Mouse (Mus musculus) hindlimb bud, embryonic 11.5 days (tissue): ENCODE data around the gene Pip4k2c.
"Not testable (repeated sequence)": the region's sequence is repeated elsewhere in the genome, so short reads cannot be mapped to it uniquely, and the experiment has no call there.

Experiments used
- DNase-seq: peaks from one replicate; pipeline ENCODE4 v3.0.0-alpha.2; 2012; ENCODE audit warnings: low read depth, low spot score; ENCODE audit errors: extremely low spot score

The Pip4k2c gene

GRCm38 (mm10) chr10:127209928-127210570 lies 1.3 kb downstream of the Pip4k2c start:
- no peak for DNase-seq

GRCm38 (mm10) chr10:127208921-127209320 lies 2.5 kb downstream of the Pip4k2c start:
- DNase-seq = no peak

GRCm38 (mm10) chr10:127205373-127205772 lies 6.0 kb downstream of the Pip4k2c start:
- no peak for DNase-seq

- DNase-seq = no peak
Observed at GRCm38 (mm10) chr10:127204589-127204988, 6.8 kb downstream of the Pip4k2c start.

- no peak for DNase-seq
Observed at GRCm38 (mm10) chr10:127203106-127203505, 8.3 kb downstream of the Pip4k2c start.

GRCm38 (mm10) chr10:127200279-127200678 lies 11.1 kb downstream of the Pip4k2c start:
- DNase-seq = no peak

GRCm38 (mm10) chr10:127199474-127199873 lies 11.9 kb downstream of the Pip4k2c start:
- DNase-seq = no peak

GRCm38 (mm10) chr10:127199068-127199467 lies 12.3 kb downstream of the Pip4k2c start:
- no peak for DNase-seq

- no peak for DNase-seq
Observed at GRCm38 (mm10) chr10:127198492-127198891, 12.9 kb downstream of the Pip4k2c start.

- no peak for DNase-seq
Observed at GRCm38 (mm10) chr10:127197505-127198110, 13.8 kb downstream of the Pip4k2c start.

GRCm38 (mm10) chr10:127197104-127197503 lies 14.3 kb downstream of the Pip4k2c start:
- no peak for DNase-seq

- DNase-seq = no peak
Observed at GRCm38 (mm10) chr10:127196392-127196791, 15.0 kb downstream of the Pip4k2c start.

- DNase-seq = no peak
Observed at GRCm38 (mm10) chr10:127195328-127196129, 15.9 kb downstream of the Pip4k2c start, which contains the start of gene Dtx3. TSS of gene Dtx3 (minus strand) at chr10:127195728.

GRCm38 (mm10) chr10:127194428-127195327 lies 16.7 kb downstream of the Pip4k2c start:
- no peak for DNase-seq

- no peak for DNase-seq
Observed at GRCm38 (mm10) chr10:127193011-127193410, 18.4 kb downstream of the Pip4k2c start.

GRCm38 (mm10) chr10:127192057-127192328 lies 19.4 kb downstream of the Pip4k2c start:
- DNase-seq = not testable (repeated sequence)

- no peak for DNase-seq
Observed at GRCm38 (mm10) chr10:127191191-127192056, 20.0 kb downstream of the Pip4k2c start.

GRCm38 (mm10) chr10:127190398-127191190 lies 20.8 kb downstream of the Pip4k2c start:
- DNase-seq = no peak

- no peak for DNase-seq
Observed at GRCm38 (mm10) chr10:127189651-127190381, 21.6 kb downstream of the Pip4k2c start, which contains the start of gene Arhgef25. TSS of gene Arhgef25 (minus strand) at chr10:127190083.
